Mouse (Mus musculus): ENCODE measurements around the gene Copz1.

Copz1 gene

DNA sequence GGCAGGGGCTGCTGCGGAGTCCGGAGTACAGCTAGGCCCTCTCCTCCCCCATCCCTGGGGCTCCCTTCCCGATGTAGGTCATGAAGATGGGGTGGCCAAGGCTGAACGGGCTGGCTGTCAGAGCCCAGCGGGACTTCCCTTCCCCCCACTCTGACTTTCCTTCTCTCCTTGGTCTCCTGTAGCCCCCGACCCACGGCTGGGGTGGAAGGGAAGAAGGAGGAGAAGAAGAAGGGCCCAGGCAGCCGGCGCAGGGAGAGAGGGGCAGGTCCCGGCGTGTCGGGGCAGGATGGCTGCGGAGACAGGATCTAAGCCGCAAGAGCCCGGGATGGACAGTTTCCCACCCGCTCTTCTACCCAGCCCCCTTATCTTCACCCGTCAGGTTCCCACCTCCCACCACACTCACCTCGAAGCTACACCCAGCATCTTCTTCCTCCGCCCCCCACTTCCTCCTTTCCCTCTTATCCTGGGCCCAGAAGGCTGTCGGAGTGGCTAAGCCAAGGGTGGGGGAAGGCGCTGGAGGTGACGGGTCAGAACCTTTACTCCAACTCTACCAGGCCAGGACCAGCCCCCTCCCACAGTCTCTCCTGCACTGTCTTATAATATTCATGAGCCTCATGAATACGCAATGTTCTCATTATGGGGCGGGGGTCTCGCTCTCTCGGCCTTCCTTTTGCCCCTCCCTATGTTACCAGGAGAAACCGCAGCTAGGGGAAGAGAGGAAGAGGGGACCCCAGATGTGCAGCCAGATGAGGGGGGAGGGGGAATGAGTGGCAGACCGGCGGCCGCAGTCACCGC lies 66.8 kb downstream of the Copz1 start:
- DNase-seq (ENCODE audit: inconsistent ontology term) = peak; percentile 42

DNA sequence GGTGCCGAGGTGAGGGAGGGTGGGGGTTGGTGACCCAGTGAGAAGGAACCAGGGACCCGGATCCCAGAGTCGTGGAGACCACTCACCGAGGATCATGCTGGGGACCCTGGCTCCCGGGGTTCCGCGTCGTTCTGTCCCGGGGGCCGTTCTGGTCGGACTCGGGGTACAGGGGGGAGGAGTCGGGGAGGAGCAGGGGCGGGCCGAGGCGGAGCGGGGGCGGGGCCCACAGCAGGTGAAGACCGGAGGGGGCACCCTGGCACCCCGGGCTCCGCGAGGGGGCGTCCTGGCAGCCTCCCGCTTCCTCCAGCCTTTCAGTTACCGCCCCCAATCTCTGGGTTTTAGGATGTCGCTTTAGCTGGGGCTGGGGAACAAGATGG lies 67.4 kb downstream of the Copz1 start, which contains the start of gene Zfp385a:
Zfp385a (minus strand) TSS at position 133 of the 377 bp plus-strand sequence.
- peak; percentile 73 for DNase-seq (ENCODE audit: inconsistent ontology term)

- no peak for DNase-seq (ENCODE audit: inconsistent ontology term)
Measured at GRCm38 (mm10) chr15:103340786-103341185, 68.3 kb downstream of the Copz1 start.

GRCm38 (mm10) chr15:103341547-103341946 lies 69.0 kb downstream of the Copz1 start:
- no peak for DNase-seq (ENCODE audit: inconsistent ontology term)

GRCm38 (mm10) chr15:103342415-103342814 lies 69.9 kb downstream of the Copz1 start:
- peak; percentile 66 for DNase-seq (ENCODE audit: inconsistent ontology term)

GRCm38 (mm10) chr15:103343008-103343407 lies 70.5 kb downstream of the Copz1 start:
- DNase-seq (ENCODE audit: inconsistent ontology term) = no peak

DNA sequence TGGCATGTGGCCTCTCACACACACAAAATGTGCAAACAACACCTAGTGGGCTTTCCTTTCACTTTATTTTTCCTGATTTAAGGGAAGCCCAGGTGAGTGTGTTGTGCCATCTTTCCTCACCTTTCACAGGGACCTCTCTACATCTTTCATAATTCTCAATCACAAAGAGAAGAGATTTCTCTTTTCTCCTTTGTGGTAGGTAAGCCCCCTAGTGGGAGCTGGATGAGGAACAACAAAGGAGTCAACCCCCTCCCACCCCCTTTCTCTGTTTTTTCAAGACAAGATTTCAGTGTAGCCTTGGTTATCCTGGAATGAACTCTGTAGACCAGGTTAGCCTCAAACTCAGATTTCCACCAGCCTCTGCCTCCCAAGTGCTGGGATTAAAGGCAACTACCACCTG lies 71.0 kb downstream of the Copz1 start:
- DNase-seq (ENCODE audit: inconsistent ontology term) = no peak

DNA sequence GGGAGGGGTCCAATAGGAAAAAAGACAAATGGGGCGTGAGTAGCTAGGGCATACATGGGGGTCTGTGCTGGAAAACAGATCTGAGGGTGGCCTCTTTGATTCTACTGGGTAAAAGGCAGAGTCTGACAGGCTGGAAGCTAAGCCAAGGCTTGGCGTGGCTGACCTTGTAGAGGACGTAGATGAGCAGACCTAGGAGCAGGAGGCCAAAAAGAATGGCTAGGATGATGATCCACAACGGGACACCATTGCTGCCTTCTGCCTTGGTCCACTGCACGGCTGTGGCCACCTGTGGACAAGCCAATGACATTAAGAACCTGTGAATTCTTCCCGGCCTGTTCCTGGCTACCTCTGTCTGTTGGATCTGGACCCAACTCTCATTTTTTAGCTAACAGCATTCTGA lies 73.3 kb downstream of the Copz1 start:
- no peak for DNase-seq (ENCODE audit: inconsistent ontology term)

GRCm38 (mm10) chr15:103347275-103347684 lies 74.8 kb downstream of the Copz1 start:
- DNase-seq (ENCODE audit: inconsistent ontology term) = peak; percentile 73

All from Muller cell, postnatal 12 days (primary cell).